Mouse (Mus musculus) brain, adult 2 months (tissue): ENCODE results near the gene Slc35a5.

ENCODE experiments used
- DNase-seq: peaks from one replicate; pipeline ENCODE4 v3.0.0; 2011; ENCODE audit warnings: low read depth, low spot score

Gene Slc35a5

GRCm38 (mm10) chr16:45117200-45117599 lies 41.3 kb downstream of the Slc35a5 start:
- no peak for DNase-seq

- DNase-seq: peak; percentile 68
Observed at GRCm38 (mm10) chr16:45110498-45110897, 48.0 kb downstream of the Slc35a5 start.

GRCm38 (mm10) chr16:45108203-45108878 lies 50.2 kb downstream of the Slc35a5 start:
- DNase-seq: no peak

- peak; percentile 82 for DNase-seq
Observed at GRCm38 (mm10) chr16:45104993-45105392, 53.5 kb downstream of the Slc35a5 start.

- no peak for DNase-seq
Observed at GRCm38 (mm10) chr16:45100892-45101291, 57.6 kb downstream of the Slc35a5 start.

- peak; percentile 15 for DNase-seq
Observed at GRCm38 (mm10) chr16:45098886-45099210, 59.7 kb downstream of the Slc35a5 start.

GRCm38 (mm10) chr16:45098186-45098885 lies 60.2 kb downstream of the Slc35a5 start:
- DNase-seq: no peak

- DNase-seq: no peak
Observed at GRCm38 (mm10) chr16:45097467-45097866, 61.0 kb downstream of the Slc35a5 start.

- DNase-seq: no peak
Observed at GRCm38 (mm10) chr16:45095561-45096482, 62.7 kb downstream of the Slc35a5 start.

GRCm38 (mm10) chr16:45095030-45095429 lies 63.5 kb downstream of the Slc35a5 start:
- no peak for DNase-seq

- peak; percentile 36 for DNase-seq
Observed at GRCm38 (mm10) chr16:45094136-45094756, 64.3 kb downstream of the Slc35a5 start.

- DNase-seq: peak; percentile 15
Observed at GRCm38 (mm10) chr16:45093137-45093731, 65.3 kb downstream of the Slc35a5 start, which contains the start of gene Ccdc80. TSS of gene Ccdc80 (plus strand) at chr16:45093402.

- peak; percentile 78 for DNase-seq
Observed at GRCm38 (mm10) chr16:45090005-45090404, 68.5 kb downstream of the Slc35a5 start.
